Mouse (Mus musculus): ENCODE data around the gene Emp2. TPM values are rescaled to one million over a fixed set of nuclear protein-coding genes. Genes with fewer than 3 reads are reported as not detected.

Emp2 gene
- polyA plus RNA-seq, 1 experiment from 2014 or later: 10.7 TPM

- Histone ChIP-seq H3K27ac (no peak overlapping the region), H3K4me2 (no peak overlapping the region), H3K9me3 (no peaks in the 10 kb centered on the region), H3K27me3 (replicated peaks) (no peaks in the 10 kb centered on the region), H3K36me3 (replicated peaks) (no peaks in the 10 kb centered on the region), H3K4me3 (no peak overlapping the region), H3K4me1 (no peaks in the 10 kb centered on the region), H3K9ac (no peak overlapping the region)
- no peak for ATAC-seq (replicated peaks)
- 81% methylated on average over 13 of the region's 13 CpGs for WGBS
Measured at GRCm38 (mm10) chr16:10337422-10338197, 23.8 kb upstream of the Emp2 start.

GRCm38 (mm10) chr16:10336454-10337421 lies 23.0 kb upstream of the Emp2 start:
- Histone ChIP-seq H3K36me3 (replicated peaks) (no peaks in the 10 kb centered on the region), H3K27ac (no peak overlapping the region), H3K27me3 (replicated peaks) (no peaks in the 10 kb centered on the region), H3K4me3 (no peak overlapping the region), H3K4me1 (no peaks in the 10 kb centered on the region), H3K9me3 (no peaks in the 10 kb centered on the region), H3K9ac (no peak overlapping the region), H3K4me2 (no peak overlapping the region)
- no peak for ATAC-seq (replicated peaks)
- 93% methylated on average over 19 of the region's 19 CpGs for WGBS

- Histone ChIP-seq H3K4me3 (no peak overlapping the region), H3K4me1 (no peaks in the 10 kb centered on the region), H3K36me3 (replicated peaks) (no peaks in the 10 kb centered on the region), H3K27me3 (replicated peaks) (no peaks in the 10 kb centered on the region), H3K9me3 (no peaks in the 10 kb centered on the region), H3K27ac (no peak overlapping the region), H3K9ac (no peak overlapping the region), H3K4me2 (no peak overlapping the region)
- ATAC-seq (replicated peaks): no peak
- WGBS: 90% methylated on average over 2 of the region's 2 CpGs
Measured at GRCm38 (mm10) chr16:10335953-10336352, 22.2 kb upstream of the Emp2 start.

GRCm38 (mm10) chr16:10332732-10333131 lies 19.0 kb upstream of the Emp2 start:
- no peaks in the 10 kb centered on the region for H3K27me3 ChIP-seq (replicated peaks)
- no peak overlapping the region for H3K4me2 ChIP-seq
- ATAC-seq (replicated peaks): no peak
- no peaks in the 10 kb centered on the region for H3K36me3 ChIP-seq (replicated peaks)
- no peak overlapping the region for H3K27ac ChIP-seq
- H3K9ac ChIP-seq: no peak overlapping the region
- no peaks in the 10 kb centered on the region for H3K4me1 ChIP-seq
- no peaks in the 10 kb centered on the region for H3K9me3 ChIP-seq
- 64% methylated on average over 7 of the region's 7 CpGs for WGBS
- no peak overlapping the region for H3K4me3 ChIP-seq

GRCm38 (mm10) chr16:10330586-10331495 lies 17.1 kb upstream of the Emp2 start:
- Histone ChIP-seq H3K4me1 (no peaks in the 10 kb centered on the region), H3K4me2 (no peak overlapping the region), H3K27me3 (replicated peaks) (no peaks in the 10 kb centered on the region), H3K9ac (no peak overlapping the region), H3K9me3 (no peaks in the 10 kb centered on the region), H3K4me3 (no peak overlapping the region), H3K27ac (no peak overlapping the region), H3K36me3 (replicated peaks) (no peaks in the 10 kb centered on the region)
- ATAC-seq (replicated peaks): no peak
- 79% methylated on average over 12 of the region's 12 CpGs for WGBS

- Histone ChIP-seq H3K9me3 (no peaks in the 10 kb centered on the region), H3K4me3 (no peak overlapping the region), H3K27ac (no peak overlapping the region), H3K36me3 (replicated peaks) (no peaks in the 10 kb centered on the region), H3K27me3 (replicated peaks) (no peaks in the 10 kb centered on the region), H3K4me1 (no peaks in the 10 kb centered on the region), H3K9ac (no peak overlapping the region), H3K4me2 (no peak overlapping the region)
- WGBS: 62% methylated on average over 13 of the region's 13 CpGs
- no peak for ATAC-seq (replicated peaks)
Measured at GRCm38 (mm10) chr16:10327563-10328333, 14.0 kb upstream of the Emp2 start.

- H3K9ac ChIP-seq: no peak overlapping the region
- no peak for ATAC-seq (replicated peaks)
- H3K4me1 ChIP-seq: no peaks in the 10 kb centered on the region
- no peak overlapping the region for H3K4me3 ChIP-seq
- H3K9me3 ChIP-seq: no peaks in the 10 kb centered on the region
- H3K36me3 ChIP-seq (replicated peaks): no peaks in the 10 kb centered on the region
- H3K4me2 ChIP-seq: no peak overlapping the region
- no peaks in the 10 kb centered on the region for H3K27me3 ChIP-seq (replicated peaks)
- no peak overlapping the region for H3K27ac ChIP-seq
- 69% methylated on average over 17 of the region's 17 CpGs for WGBS
Measured at GRCm38 (mm10) chr16:10319914-10320569, 6.3 kb upstream of the Emp2 start.

- whole genome bisulfite sequencing: 59% methylated on average over 4 of the region's 4 CpGs
- H3K4me3 ChIP-seq: no peak overlapping the region
- H3K27ac ChIP-seq: no peak overlapping the region
- H3K9ac ChIP-seq: no peak overlapping the region
- peaks cover 14% of the 10 kb centered on the region for H3K27me3 ChIP-seq (replicated peaks)
- H3K4me2 ChIP-seq: no peak overlapping the region
- peaks cover 11% of the 10 kb centered on the region for H3K4me1 ChIP-seq
- no peaks in the 10 kb centered on the region for H3K36me3 ChIP-seq (replicated peaks)
- H3K9me3 ChIP-seq: no peaks in the 10 kb centered on the region
- ATAC-seq (replicated peaks): no peak
Measured at GRCm38 (mm10) chr16:10317197-10317544, 3.4 kb upstream of the Emp2 start.

GRCm38 (mm10) chr16:10316493-10317196 lies 2.9 kb upstream of the Emp2 start:
- no peak for ATAC-seq (replicated peaks)
- WGBS: 88% methylated on average over 10 of the region's 10 CpGs

GRCm38 (mm10) chr16:10313226-10313625 lies 542 bp downstream of the Emp2 start:
- Histone ChIP-seq H3K9ac (peak overlapping the region; percentile 52; the same call in 1 of the 2 replicates), H3K9me3 (no peaks in the 10 kb centered on the region), H3K4me3 (peak overlapping the region; percentile 45), H3K36me3 (replicated peaks) (no peaks in the 10 kb centered on the region), H3K4me2 (peak overlapping the region; percentile 92), H3K4me1 (peaks cover 11% of the 10 kb centered on the region), H3K27ac (no peak overlapping the region), H3K27me3 (replicated peaks) (peaks cover 14% of the 10 kb centered on the region)
- WGBS: 2% methylated on average over 15 of the region's 15 CpGs
- ATAC-seq (replicated peaks): 0 out of 2 replicates have a peak, but pooled peaks have one; percentile 14

More at GRCm38 (mm10) chr16:10316493-10317196, 2.9 kb upstream of the Emp2 start:
- no peak overlapping the region for H3K4me3 ChIP-seq
- no peaks in the 10 kb centered on the region for H3K9me3 ChIP-seq
- H3K4me2 ChIP-seq: no peak overlapping the region
- no peak overlapping the region for H3K9ac ChIP-seq
- H3K4me1 ChIP-seq: peaks cover 11% of the 10 kb centered on the region
- no peak overlapping the region for H3K27ac ChIP-seq
- no peaks in the 10 kb centered on the region for H3K36me3 ChIP-seq (replicated peaks)
- peaks cover 14% of the 10 kb centered on the region for H3K27me3 ChIP-seq (replicated peaks)
